Mouse (Mus musculus): ENCODE results near the gene Ccrl2. TPM values are rescaled to one million over a fixed set of nuclear protein-coding genes. Genes with fewer than 3 reads are reported as not detected.

Gene Ccrl2
- total RNA-seq, 2 experiments from 2014 or later: 6.5 TPM; not detected in 1

DNA sequence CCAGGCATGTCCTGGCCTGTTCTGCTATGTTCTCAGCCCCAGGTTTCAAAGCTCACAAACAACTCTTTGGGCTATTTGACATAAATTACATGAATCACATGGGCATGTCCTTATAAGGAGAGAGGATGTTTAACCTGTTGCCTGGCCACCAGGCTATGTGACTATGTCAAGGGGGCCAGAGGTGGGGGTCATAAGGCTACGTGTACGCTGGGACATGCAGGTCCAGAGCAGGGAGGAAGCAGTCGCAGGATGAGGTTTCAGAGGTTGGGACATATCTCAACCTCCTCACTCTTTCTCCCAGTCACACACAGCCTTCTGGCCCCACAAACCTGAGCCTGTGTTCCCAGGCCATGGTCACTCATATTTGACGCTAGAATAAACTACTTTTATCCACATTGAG, 9.7 kb upstream of the Ccrl2 start:
- peak; percentile 69 for ATAC-seq (replicated peaks; ENCODE audit: poor library complexity, severe bottlenecking)

DNA sequence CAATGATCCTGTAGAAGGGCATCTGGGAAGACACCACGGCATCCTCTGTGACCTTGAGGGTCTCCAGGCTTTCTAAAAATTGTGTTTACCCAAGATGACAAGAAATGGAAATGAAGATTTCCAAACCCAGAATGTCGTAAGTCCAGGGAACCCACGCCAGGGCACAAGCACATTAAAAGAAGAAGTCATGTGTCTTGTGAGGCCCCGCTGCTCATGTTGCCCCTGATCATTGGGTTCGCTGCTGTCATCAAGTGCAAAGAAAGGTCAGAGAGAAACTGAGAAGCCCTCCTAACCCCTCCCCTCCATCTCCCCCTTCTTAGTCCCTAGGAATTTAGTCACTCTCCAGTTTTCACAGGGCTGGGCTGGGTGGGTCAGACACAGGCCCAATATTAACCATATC, 5.5 kb upstream of the Ccrl2 start:
- peak; percentile 56 for ATAC-seq (replicated peaks; ENCODE audit: poor library complexity, severe bottlenecking)

DNA sequence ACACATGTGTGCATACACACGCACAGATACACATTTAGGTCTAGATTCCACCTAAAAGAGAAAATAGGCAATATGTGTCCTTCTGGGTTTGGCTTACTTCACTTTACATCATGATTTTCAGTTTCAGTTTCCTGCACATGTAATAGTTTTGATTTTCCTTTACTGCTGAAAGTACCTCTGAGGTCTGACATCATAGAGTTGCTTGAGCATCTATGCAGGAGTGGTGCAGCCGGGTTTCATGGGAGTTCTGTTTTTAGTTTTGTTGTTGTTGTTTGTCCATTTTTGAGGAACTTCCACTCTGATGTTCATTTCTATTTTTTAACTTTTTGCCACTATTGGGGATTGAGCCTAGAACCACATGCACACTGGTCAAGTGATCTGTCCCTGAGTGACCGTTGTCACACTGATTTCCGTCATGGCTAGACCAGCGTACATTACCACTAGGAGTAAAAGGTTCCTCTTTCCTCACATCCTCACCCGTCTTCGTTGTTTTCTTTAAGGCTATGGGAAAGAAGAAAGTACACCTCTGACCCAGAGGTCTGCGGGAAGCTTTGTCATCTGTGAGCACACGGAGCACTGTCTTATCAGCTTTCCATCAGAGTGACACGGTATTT, 1.7 kb upstream of the Ccrl2 start:
- ATAC-seq (replicated peaks; ENCODE audit: poor library complexity, severe bottlenecking): peak; percentile 24

DNA sequence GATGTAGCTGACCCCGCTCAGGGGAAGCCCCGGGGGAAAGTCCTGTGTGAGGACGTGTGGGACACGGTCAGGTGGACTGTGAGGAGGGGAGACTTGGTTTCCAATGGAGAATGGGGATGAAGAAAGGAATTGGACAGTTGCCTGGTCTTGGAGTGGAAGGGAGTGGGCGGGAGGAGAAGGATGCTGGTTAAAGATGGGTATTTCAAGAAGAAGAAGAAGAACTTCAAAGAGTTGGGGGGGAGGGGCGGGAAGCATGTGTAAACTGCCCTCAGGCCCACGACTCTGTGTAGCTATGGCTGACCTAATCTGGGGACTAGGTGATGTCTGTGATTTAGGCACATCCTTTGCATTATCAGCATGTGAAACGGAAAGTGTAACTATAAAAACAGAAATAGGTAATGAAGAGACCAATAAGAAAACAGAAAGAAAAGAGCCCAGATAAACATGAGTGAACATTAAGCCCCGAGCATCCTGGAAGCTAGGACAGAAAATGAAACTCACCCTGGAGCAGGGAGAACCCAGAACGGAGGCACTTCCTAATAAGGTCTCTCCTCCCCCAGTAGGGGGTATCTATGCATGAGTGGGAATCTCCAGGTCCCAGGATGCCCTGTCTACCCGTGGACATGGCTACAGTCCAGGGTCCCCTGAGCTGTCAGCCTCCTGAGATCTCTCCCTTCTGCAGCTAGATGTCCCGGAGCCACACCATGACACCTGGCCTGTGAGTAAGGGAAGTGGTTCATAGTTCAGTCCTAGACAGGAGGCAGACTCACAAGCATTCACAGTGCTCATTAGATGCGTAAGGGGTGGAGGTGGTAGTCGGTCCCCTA, 438 bp upstream of the Ccrl2 start:
- 0 out of 2 replicates have a peak, but pooled peaks have one; percentile 8 for ATAC-seq (replicated peaks; ENCODE audit: poor library complexity, severe bottlenecking)

DNA sequence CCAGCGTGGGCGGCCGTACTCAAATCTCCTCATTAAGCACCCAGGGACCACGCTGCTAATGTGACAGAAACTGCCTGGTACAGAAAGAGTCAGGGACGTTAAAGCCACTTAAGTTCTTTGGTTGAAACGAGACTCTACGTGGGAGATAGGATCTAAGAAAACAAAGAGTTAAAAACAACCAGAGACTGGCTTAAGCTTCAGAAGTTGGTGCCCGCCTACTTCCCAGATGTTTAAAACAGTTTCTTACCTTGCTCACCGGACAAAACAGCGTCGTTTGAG, 861 bp downstream of the Ccrl2 start:
- no peak for ATAC-seq (replicated peaks; ENCODE audit: poor library complexity, severe bottlenecking)

DNA sequence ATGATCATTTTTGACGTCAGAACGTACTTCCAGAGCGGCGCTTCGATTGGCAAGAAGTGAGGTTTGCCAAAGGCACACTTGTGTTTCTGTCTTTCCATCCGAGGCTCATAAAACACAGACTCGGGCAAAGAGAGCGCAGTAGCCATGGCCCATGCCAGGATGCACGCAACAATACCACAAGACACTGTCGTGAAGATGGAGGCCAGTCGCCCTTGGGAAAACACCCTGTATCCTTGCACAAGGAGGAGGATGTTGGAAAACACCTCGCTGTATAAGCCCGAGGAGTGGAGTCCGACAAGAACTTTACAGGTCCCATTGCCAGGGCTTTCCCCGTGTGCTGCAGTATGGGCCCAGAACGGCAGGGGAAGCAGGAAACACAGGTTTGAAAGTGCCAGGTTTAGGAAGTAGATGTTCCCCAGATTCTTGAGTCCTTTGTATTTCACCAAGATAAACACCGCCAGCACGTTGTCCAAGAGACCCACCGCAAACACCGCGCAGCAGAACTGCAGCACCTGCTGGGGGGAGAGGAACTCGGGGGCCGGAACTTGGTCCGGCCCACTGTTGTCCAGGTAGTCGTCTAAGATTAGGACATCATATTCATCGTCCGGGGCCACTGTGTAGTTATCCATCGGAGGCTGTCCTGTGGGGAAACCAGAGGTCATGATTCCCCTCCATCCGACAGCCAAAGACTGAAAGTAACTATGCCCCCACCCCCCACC, 1.4 kb downstream of the Ccrl2 start:
- peak; percentile 16 for ATAC-seq (replicated peaks; ENCODE audit: poor library complexity, severe bottlenecking)

DNA sequence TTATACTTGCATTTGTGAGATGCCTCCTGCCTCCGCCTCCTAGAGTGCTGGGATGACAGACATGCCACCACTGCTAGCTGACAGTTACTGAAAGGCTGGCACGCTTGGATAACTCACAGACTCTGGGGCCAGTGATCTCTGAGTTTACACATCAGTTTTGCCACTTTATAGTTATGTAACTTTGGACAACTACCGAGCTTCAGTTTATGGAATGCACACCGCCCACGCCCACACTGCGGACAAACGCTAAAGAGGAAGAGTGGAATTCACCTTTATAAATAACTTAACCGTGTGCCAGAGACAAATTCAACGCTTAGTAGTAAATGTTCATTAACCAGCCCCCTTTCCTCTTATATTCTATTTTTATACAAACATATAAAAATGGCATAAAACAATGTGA, 2.4 kb downstream of the Ccrl2 start:
- no peak for ATAC-seq (replicated peaks; ENCODE audit: poor library complexity, severe bottlenecking)

DNA sequence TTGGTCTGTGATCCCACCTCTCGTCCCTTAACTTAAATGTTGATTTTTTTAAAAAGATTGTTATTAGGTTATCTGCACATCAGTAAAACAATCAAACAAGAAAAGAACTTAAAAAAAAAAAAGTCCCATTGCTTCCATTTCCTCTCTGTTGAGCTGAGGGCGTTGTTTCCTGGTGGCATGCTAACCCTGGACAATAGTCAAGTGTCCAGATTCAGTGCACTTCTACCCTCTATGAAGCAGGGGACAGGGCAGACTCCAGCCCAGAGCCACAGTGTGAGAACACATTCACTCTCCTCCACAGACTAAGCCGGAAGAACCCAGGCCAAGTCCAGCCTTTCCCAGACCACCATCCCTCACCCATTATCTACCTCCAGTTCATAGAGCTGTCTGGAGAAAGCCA, 8.9 kb downstream of the Ccrl2 start:
- no peak for ATAC-seq (replicated peaks; ENCODE audit: poor library complexity, severe bottlenecking)

DNA sequence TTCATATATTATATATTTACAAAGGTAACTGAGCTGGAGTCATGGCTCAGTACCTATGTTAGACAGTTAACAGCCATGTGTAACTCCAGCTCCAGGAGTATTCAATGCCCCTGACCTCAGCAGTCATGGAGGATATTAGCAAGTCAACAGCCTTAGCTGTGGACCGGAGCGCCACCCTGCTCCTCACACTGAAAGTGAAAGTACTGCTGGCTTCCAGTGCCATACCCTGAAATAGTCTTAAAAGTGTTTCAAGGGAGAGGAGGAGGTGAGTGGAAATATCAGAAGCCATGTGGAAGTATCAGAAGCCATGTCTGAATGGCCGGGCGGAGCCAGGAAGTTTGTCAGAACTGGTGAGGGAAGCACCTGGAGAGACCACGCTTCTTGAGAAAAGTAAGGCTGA, 10.1 kb downstream of the Ccrl2 start:
- ATAC-seq (replicated peaks; ENCODE audit: poor library complexity, severe bottlenecking): peak; percentile 55

DNA sequence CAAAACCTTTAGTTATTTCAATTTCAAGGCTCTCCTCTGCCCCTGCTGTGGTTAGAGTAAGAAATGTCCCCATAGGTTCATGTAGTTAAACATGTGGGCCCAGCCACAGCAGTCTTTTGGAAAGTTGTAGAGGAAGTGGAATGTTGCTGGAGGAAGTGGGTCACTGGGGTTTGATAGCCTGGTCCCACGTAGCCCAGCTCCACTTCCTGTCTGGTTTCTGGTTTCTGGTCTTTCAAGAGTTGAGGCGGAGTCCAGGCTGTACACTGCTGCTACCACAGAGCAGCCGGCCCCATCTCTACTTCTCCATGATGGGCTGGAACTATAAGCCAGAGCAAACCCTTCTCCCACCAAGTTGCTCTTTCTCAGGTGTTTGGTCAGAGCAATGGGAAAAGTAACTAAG, 11.1 kb downstream of the Ccrl2 start:
- ATAC-seq (replicated peaks; ENCODE audit: poor library complexity, severe bottlenecking): peak; percentile 97

DNA sequence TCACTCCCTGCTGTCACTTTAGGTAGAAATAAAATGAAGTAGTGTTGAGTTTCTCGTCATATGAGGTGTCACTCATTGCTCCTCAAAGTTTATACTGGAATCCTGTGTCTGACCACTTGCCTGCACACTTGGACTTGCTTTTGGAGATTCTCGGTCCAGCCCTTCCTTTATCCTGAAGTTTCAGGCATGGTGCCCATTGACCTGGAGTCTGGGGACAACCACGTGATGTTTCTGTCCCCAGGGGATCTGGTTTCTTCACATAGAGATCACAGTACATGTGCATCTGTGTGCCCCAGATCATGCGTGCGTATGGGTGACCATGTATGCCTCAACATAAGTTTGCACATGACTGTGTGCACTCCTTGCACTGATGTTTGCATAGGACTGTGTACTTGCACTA, 15.1 kb downstream of the Ccrl2 start:
- ATAC-seq (replicated peaks; ENCODE audit: poor library complexity, severe bottlenecking): no peak

DNA sequence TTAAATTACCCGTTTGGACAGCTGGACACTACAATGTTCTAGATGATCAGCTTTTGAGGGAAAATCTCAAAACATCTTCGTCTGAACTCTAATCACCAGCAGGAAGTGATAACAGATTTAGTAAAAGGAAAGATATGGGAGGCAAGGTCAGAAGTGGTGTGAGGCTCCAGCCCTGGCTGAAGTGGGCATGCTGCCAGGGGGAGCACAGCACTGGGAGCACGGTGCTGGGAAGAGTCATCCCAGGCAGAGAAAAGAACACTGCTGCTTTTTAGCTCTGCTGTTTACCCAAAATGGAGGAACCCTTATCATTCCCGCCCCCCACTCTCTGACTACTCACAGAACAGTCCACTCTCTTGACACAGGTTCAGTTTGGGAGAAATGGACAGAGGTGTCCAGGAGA, 17.4 kb downstream of the Ccrl2 start:
- ATAC-seq (replicated peaks; ENCODE audit: poor library complexity, severe bottlenecking): no peak

DNA sequence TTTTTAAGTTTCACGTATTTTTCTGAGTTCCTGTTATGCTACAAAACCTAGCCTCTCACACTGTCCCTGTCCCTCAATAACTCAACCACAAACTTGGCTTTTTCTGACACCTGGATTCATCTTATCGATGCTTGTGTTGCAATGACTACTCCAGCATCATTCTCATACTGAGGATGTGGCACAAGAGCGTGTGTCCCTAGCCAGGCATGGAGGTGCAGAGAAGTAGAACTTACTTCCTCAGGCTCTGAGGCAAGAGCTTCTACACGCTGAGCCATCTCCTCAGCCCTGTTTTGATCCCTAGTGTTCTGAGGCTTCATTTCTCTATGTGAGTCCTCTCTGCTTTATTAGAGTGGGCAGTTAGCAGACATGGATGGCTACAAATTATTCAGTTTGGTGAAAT, 23.6 kb downstream of the Ccrl2 start:
- ATAC-seq (replicated peaks; ENCODE audit: poor library complexity, severe bottlenecking): peak; percentile 84

DNA sequence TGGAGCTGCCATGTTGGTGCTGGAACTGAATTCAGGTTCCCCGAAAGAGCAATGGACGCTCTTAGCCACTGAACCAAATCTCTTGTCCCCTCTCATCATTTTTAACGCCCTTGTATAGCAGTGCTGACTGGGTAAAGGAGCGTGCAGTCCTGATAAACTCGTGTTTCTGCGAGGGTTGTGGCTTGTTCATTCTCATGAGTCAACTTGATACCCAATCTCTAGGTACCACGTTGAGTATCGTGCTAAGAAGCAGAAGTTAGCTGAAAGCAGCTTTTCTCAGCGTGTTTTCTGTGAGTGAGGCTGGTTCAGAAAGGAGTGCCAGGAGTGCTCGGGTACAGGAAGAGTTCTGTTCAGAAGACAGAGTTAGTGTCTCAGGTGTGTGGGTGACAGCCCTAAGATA, 30.5 kb downstream of the Ccrl2 start:
- no peak for ATAC-seq (replicated peaks; ENCODE audit: poor library complexity, severe bottlenecking)

DNA sequence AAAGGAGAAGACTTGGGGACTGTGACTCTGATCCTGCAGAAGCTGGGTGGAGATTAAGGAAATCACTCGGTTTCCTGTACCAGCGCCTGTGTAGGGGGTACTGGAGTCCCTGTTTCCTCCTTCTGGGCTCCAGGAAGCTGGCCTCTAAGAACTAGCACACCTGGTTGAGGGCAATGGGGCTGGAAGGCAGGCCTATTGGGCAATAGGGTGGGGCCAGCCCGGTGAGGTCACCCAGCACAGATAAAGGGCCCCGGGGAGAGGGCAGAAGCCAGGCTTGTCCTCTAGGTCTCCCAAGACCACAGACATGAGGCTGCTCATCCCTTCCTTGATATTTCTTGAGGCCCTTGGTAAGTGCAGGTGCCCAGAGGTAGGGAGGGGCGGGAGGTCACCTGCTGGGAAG, 38.3 kb downstream of the Ccrl2 start, which contains the start of gene Ltf:
TSS of gene Ltf (plus strand) at position 250 of the 400 bp plus-strand sequence.
- ATAC-seq (replicated peaks; ENCODE audit: poor library complexity, severe bottlenecking): peak; percentile 70

DNA sequence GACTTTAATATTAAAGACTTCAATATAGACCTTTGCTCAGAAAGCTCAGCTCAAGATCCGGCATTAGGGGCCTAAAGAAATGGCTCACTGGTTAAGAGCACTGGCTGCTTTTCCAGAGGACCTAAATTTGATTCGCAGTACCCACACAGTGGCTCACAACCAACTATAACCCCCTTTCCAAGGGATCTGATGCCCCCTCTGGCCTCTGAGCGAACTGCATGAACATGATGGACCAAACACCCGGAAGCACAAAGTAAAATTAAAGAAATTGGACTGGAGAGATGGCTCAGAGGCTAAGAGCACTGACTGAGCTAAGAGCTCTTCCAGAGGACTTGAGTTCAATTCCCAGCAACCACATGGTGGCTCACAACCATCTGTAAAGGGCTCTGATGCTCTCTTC, 41.7 kb downstream of the Ccrl2 start:
- no peak for ATAC-seq (replicated peaks; ENCODE audit: poor library complexity, severe bottlenecking)

DNA sequence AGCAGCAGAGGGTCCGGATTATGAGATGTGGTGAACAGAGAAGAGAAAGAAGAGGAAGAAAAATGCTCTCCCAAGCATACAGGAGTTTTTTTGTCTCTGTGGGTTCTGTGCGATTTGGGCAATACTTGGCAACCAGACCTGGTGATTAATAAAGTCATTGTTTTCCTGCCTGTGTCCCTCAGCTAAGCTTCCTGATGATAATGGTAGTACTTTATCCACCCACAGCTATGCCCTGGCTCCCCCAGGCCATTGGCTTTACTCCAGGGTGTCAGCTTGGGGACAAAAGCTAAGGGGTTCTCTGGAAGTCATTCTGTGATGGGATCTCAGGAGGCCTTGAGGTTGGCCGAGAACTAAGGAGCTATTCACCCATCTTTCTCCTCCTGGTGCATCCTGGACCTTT, 45.3 kb downstream of the Ccrl2 start:
- ATAC-seq (replicated peaks; ENCODE audit: poor library complexity, severe bottlenecking): no peak

DNA sequence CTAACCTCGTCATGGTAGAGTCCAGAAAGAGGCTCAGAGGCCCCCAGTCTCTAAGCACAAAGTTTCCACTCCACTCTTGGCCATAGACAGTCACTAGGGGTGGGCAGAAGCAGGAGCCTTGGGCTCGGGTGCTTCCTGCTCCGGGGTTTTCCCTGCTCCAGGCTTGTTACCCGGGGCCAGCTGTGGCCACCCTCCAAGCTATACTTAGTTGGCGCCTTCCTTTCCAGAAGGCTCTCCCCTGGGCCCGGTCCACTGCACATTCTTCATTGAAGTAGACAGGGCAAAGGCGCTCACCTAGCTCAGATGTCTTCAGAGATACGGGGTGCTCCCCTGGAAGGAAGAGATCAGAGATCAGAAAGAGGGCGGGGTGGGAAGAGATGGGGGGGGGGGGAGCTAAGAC, 45.8 kb downstream of the Ccrl2 start:
- ATAC-seq (replicated peaks; ENCODE audit: poor library complexity, severe bottlenecking): no peak

DNA sequence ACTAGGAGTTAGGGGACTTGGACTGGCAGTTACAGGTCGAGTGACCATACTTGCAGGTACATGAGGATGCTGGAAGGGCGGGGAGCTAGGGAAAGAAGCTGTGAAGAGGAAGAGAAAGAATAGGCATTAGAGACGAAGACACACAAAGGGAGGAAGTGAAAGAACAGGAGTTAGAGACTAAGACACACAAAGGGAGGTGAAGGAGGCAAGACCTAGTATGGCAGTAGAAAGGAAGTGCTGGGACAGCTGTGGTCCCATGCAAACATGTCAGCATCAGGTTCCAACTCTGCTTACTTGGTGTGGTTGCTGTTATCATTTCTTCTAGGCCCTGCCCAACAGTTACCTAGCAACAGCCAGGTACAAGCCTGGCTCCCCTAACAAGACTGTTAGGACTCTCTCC, 47.6 kb downstream of the Ccrl2 start:
- ATAC-seq (replicated peaks; ENCODE audit: poor library complexity, severe bottlenecking): peak; percentile 89

DNA sequence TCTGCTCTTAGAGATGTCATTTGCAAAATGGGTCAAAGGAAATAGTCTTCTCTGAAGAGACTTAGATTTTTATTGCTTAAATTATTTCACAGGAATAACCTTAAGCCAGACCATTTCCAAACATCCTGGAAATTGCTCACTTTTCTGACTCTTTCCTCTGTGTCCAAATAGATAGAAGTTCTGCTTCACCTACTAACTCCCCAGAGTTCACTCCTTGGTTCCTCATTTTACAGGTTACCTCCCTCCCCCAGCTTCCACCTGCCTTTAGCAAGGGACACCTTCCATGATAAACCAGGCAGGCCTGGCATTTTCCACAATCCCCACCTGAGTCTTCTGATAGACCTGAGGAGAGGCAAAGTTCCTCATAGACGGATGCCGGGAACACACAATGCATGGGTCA, 50.8 kb downstream of the Ccrl2 start:
- ATAC-seq (replicated peaks; ENCODE audit: poor library complexity, severe bottlenecking): no peak
